In genomic region chr3:131170099-131170643, GRCm38 (mm10) we compare ENCODE assay signal across 30 mouse cellular contexts. TPM values are rescaled to one million over a fixed set of nuclear protein-coding genes. Genes with fewer than 3 reads are reported as not detected.
DNase-seq lines count a peak whose midpoint lies in the region; ATAC-seq lines count a peak whose summit lies in the region.
"Had no signal": no experiment of that assay in that cellular context is flagged by ENCODE, and none has a peak within 500 bp of the region (broad histone marks: within the 10 kb centered on the region; RNA-seq: fewer than 3 reads in every experiment).

No protein-coding gene starts in this region.

- H3K9ac ChIP-seq in forebrain, embryonic 16.5 days (replicated peaks; ENCODE audit: low read depth, low read length), result no peak overlapping the region
- no peak overlapping the region for H3K9ac ChIP-seq in midbrain, embryonic 15.5 days
- H3K9ac ChIP-seq in midbrain, embryonic 14.5 days (replicated peaks; ENCODE audit: low read length), result no peak overlapping the region
- H3K9ac ChIP-seq: embryonic facial prominence, embryonic 13.5 days; heart, embryonic 15.5 days; kidney, embryonic 15.5 days; liver, embryonic 13.5 days had no signal

- 79% methylated on average over 6 of the region's 6 CpGs for WGBS in forebrain, embryonic 16.5 days
- WGBS in forebrain, embryonic 10.5 days, result 91% methylated on average over 6 of the region's 6 CpGs
- 79% methylated on average over 6 of the region's 6 CpGs for WGBS in midbrain, embryonic 15.5 days
- 83% methylated on average over 6 of the region's 6 CpGs for WGBS in midbrain, embryonic 14.5 days

- no peaks in the 10 kb centered on the region for H3K4me1 ChIP-seq in forebrain, embryonic 16.5 days (replicated peaks; ENCODE audit: control insufficient read depth, insufficient read depth, low read length)
- peaks cover 30% of the 10 kb centered on the region for H3K4me1 ChIP-seq in forebrain, embryonic 10.5 days
- H3K4me1 ChIP-seq in midbrain, embryonic 15.5 days, result peaks cover 10% of the 10 kb centered on the region; the same call in 1 of the 2 replicates
- no peaks in the 10 kb centered on the region; the same call in 1 of the 2 replicates for H3K4me1 ChIP-seq in midbrain, embryonic 14.5 days (ENCODE audit: control insufficient read depth, insufficient read depth, low read length)
- H3K4me1 ChIP-seq: liver, embryonic 13.5 days had no signal

- H3K4me3 ChIP-seq in forebrain, embryonic 16.5 days (replicated peaks; ENCODE audit: low read length), result no peak overlapping the region
- H3K4me3 ChIP-seq in forebrain, embryonic 10.5 days, result no peak overlapping the region
- no peak overlapping the region for H3K4me3 ChIP-seq in midbrain, embryonic 15.5 days
- no peak overlapping the region for H3K4me3 ChIP-seq in midbrain, embryonic 14.5 days (replicated peaks; ENCODE audit: low read depth, low read length)
- H3K4me3 ChIP-seq: embryonic facial prominence, embryonic 13.5 days; heart, embryonic 10.5 days; heart, embryonic 15.5 days; kidney, embryonic 15.5 days; liver, embryonic 13.5 days had no signal

- no peaks in the 10 kb centered on the region for H3K27me3 ChIP-seq in forebrain, embryonic 16.5 days (replicated peaks; ENCODE audit: control insufficient read depth, insufficient read depth, low read length)
- no peaks in the 10 kb centered on the region for H3K27me3 ChIP-seq in forebrain, embryonic 10.5 days (ENCODE audit: poor library complexity, severe bottlenecking)
- no peaks in the 10 kb centered on the region for H3K27me3 ChIP-seq in midbrain, embryonic 15.5 days (replicated peaks)
- H3K27me3 ChIP-seq in midbrain, embryonic 14.5 days (ENCODE audit: control insufficient read depth, insufficient read depth, low read length), result no peaks in the 10 kb centered on the region
- H3K27me3 ChIP-seq: embryonic facial prominence, embryonic 13.5 days; heart, embryonic 15.5 days; kidney, embryonic 15.5 days; liver, embryonic 13.5 days; Patski had no signal

- DNase-seq in forebrain, embryonic 10.5 days (ENCODE audit: extremely low spot score, low spot score), result no peak
- no peak for DNase-seq in midbrain, embryonic 14.5 days
- DNase-seq in CD4-positive helper T cell, adult 2 months (ENCODE audit: low read depth, low spot score), result peak; percentile 55
- DNase-seq in R1 (ENCODE audit: low read depth, low spot score), result peak; percentile 38
- no peak for DNase-seq in layer of hippocampus, postnatal 14 days (ENCODE audit: low spot score in 2 of 2)
- DNase-seq: adrenal gland, postnatal 36 days; cerebellum, adult 18-20 months; cerebellum, postnatal 10 days; gastrocnemius, postnatal 14 days; heart, adult 11 months; kidney, adult 18-20 months; kidney, postnatal 25 days; layer of hippocampus, postnatal 36 days; left cerebral cortex, postnatal 4 days; liver, embryonic 13.5 days; lung, adult 18-20 months; lung, postnatal 10 days; right cerebral cortex, adult 18-20 months; thymus, adult 2 months had no signal

- H3K36me3 ChIP-seq in forebrain, embryonic 16.5 days (ENCODE audit: control insufficient read depth, insufficient read depth), result no peaks in the 10 kb centered on the region
- H3K36me3 ChIP-seq in forebrain, embryonic 10.5 days (replicated peaks), result peaks cover 27% of the 10 kb centered on the region; the same call in 1 of the 2 replicates
- H3K36me3 ChIP-seq in midbrain, embryonic 15.5 days (replicated peaks), result no peaks in the 10 kb centered on the region
- H3K36me3 ChIP-seq in midbrain, embryonic 14.5 days (ENCODE audit: control insufficient read depth, insufficient read depth, low read length), result no peaks in the 10 kb centered on the region
- H3K36me3 ChIP-seq: heart, embryonic 10.5 days; heart, embryonic 15.5 days; kidney, embryonic 15.5 days; liver, embryonic 13.5 days had no signal

- ATAC-seq in forebrain, embryonic 16.5 days, result peak; percentile 61
- peak; percentile 41; the same call in 1 of the 2 replicates for ATAC-seq in midbrain, embryonic 15.5 days (replicated peaks)
- ATAC-seq in midbrain, embryonic 14.5 days (ENCODE audit: low FRiP score, low TSS enrichment), result no peak; the same call in 1 of the 2 replicates
- no peak for ATAC-seq in granulocyte monocyte progenitor cell, adult 5-6 weeks (replicated peaks; ENCODE audit: poor library complexity, severe bottlenecking)
- ATAC-seq: Patski had no signal

- no peaks in the 10 kb centered on the region for H3K9me3 ChIP-seq in forebrain, embryonic 16.5 days (ENCODE audit: control insufficient read depth, low read length)
- H3K9me3 ChIP-seq in forebrain, embryonic 10.5 days, result no peaks in the 10 kb centered on the region
- H3K9me3 ChIP-seq in midbrain, embryonic 15.5 days, result no peaks in the 10 kb centered on the region
- H3K9me3 ChIP-seq in midbrain, embryonic 14.5 days (ENCODE audit: control insufficient read depth, low read length), result no peaks in the 10 kb centered on the region
- H3K9me3 ChIP-seq: embryonic facial prominence, embryonic 13.5 days; heart, embryonic 10.5 days; heart, embryonic 15.5 days; kidney, embryonic 15.5 days; liver, embryonic 13.5 days had no signal

- H3K27ac ChIP-seq in forebrain, embryonic 16.5 days (ENCODE audit: low read length), result no peak overlapping the region
- H3K27ac ChIP-seq in forebrain, embryonic 10.5 days, result no peak overlapping the region
- H3K27ac ChIP-seq in midbrain, embryonic 15.5 days, result no peak overlapping the region
- no peak overlapping the region for H3K27ac ChIP-seq in midbrain, embryonic 14.5 days (replicated peaks; ENCODE audit: low read depth, low read length)
- H3K27ac ChIP-seq: embryonic facial prominence, embryonic 13.5 days; heart, embryonic 15.5 days; kidney, embryonic 15.5 days; liver, embryonic 13.5 days; macrophage; stomach, postnatal 0 days had no signal

- no peak overlapping the region for H3K4me2 ChIP-seq in forebrain, embryonic 16.5 days (ENCODE audit: low read length)
- no peak overlapping the region for H3K4me2 ChIP-seq in midbrain, embryonic 15.5 days
- no peak overlapping the region for H3K4me2 ChIP-seq in midbrain, embryonic 14.5 days (ENCODE audit: low read length)
- H3K4me2 ChIP-seq: embryonic facial prominence, embryonic 13.5 days; heart, embryonic 15.5 days; kidney, embryonic 15.5 days; liver, embryonic 13.5 days had no signal

RNA-seq across cellular contexts. Expression of gene Lef1, which starts 59.9 kb away (rescaled TPM):
- polyA plus RNA-seq in forebrain, embryonic 16.5 days (2015; fragmentation: Nextera tagmentation; extraction: Ambion mirVana), result 12.1 and 12.7 TPM in 2 replicates
- 48.3 and 50.7 TPM in 2 replicates for polyA plus RNA-seq in forebrain, embryonic 10.5 days (2016; fragmentation: Nextera tagmentation; extraction: Ambion mirVana)
- polyA plus RNA-seq in midbrain, embryonic 15.5 days (2015; fragmentation: Nextera tagmentation; extraction: Ambion mirVana), result 71.4 and 79.6 TPM in 2 replicates
- 75.4 and 93.8 TPM in 2 replicates for polyA plus RNA-seq in midbrain, embryonic 14.5 days (2014; fragmentation: Nextera tagmentation; extraction: Ambion mirVana)
- total RNA-seq in layer of hippocampus, postnatal 14 days (2021), result 1 to 10 TPM; 9.0 to 9.4 TPM
- not detected in 2 replicates for total RNA-seq in granulocyte monocyte progenitor cell, adult 5-6 weeks (2014; fragmentation: Nextera tagmentation)
- total RNA-seq in granulocyte monocyte progenitor cell, adult 5-6 weeks (2017), result not detected in 2 replicates
- total RNA-seq: common myeloid progenitor, adult 5-6 weeks had no signal

Comparison
In these comparisons a context has a peak if more than half of its experiments do, and no peak if none do; other contexts are left out.
1. ATAC-seq: peak in forebrain, embryonic 16.5 days (single experiment) and midbrain, embryonic 15.5 days (single experiment); none in midbrain, embryonic 14.5 days (single experiment) and granulocyte monocyte progenitor cell, adult 5-6 weeks (single experiment).
2. DNase-seq: peak in CD4-positive helper T cell, adult 2 months (single experiment) and R1 (single experiment); none in forebrain, embryonic 10.5 days (single experiment), midbrain, embryonic 14.5 days (single experiment) and layer of hippocampus, postnatal 14 days (0 of 2).